Mouse (Mus musculus): ENCODE data around the gene Acot11. TPM values are rescaled to one million over a fixed set of nuclear protein-coding genes. Genes with fewer than 3 reads are reported as not detected.
"Not testable (repeated sequence)": the region's sequence is repeated elsewhere in the genome, so short reads cannot be mapped to it uniquely, and the experiment has no call there.

Acot11 gene
- polyA plus RNA-seq, 1 experiment = 22.2 TPM

DNA sequence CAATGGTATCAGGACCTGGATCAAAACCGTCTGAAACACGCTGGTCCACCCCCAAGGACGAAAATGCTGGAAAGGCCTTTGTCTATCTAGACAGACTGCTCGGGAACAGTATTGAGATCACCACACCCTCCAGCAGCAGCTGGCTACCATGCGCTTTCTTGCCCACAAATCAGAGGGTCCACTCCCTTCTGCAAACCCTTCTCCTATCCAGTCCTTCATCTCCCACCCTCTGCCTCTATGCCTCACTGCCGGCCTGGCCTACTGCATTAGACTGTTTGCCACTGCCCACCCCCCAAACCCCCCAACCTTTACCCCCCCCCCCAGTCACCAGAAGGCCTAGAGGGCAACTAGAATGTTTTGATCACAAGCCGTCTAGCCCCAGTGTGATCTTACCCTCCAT is 19.5 kb downstream of the Acot11 start:
- no peak for DNase-seq (ENCODE audit: low read depth, low spot score)
- 86% methylated on average over 7 of the region's 7 CpGs for WGBS

DNA sequence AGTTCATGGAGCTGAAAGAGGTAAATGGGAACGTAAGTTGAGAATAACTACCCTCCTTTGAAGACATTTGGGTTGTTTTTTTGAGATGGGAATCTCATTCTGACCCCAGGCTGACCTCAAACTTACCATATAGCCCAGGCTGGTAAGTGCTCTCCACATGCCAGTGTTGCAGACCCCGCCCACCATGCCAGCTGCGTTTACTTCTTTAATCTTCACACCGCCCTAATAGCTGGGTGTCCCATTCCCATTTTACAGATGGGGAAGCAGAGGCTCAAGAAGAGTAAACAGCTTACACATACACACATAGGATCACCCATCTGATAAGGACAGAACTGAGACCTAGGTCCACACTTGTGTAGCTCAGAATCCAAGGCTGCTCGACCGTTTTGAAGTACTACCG is 20.0 kb downstream of the Acot11 start:
- WGBS = 90% methylated on average over 7 of the region's 7 CpGs
- no peak for DNase-seq (ENCODE audit: low read depth, low spot score)

- WGBS = 83% methylated on average over 10 of the region's 10 CpGs
- DNase-seq (ENCODE audit: low read depth, low spot score) = no peak
Observed at GRCm38 (mm10) chr4:106783137-106783536, 21.7 kb downstream of the Acot11 start.

DNA sequence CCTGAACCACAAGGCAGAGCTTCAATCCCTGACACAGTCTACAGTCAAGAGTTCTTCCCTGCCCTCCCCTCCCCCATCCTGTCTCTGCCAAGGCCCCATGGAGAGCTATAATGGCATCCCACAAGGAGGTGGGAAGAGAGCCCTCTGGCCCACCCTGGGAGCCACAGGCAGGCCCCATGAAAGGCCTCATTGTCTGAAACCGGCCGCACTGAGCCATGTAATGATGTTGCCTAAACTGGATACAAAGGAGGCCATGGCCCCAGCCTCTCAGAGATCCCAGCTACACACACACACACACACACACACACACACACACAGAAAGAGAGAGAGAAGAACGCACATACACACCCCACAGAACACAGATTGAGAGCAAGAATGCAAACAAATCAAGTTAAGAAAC is 24.8 kb downstream of the Acot11 start:
- WGBS = 58% methylated on average over 3 of the region's 3 CpGs
- DNase-seq (ENCODE audit: low read depth, low spot score) = no peak

DNA sequence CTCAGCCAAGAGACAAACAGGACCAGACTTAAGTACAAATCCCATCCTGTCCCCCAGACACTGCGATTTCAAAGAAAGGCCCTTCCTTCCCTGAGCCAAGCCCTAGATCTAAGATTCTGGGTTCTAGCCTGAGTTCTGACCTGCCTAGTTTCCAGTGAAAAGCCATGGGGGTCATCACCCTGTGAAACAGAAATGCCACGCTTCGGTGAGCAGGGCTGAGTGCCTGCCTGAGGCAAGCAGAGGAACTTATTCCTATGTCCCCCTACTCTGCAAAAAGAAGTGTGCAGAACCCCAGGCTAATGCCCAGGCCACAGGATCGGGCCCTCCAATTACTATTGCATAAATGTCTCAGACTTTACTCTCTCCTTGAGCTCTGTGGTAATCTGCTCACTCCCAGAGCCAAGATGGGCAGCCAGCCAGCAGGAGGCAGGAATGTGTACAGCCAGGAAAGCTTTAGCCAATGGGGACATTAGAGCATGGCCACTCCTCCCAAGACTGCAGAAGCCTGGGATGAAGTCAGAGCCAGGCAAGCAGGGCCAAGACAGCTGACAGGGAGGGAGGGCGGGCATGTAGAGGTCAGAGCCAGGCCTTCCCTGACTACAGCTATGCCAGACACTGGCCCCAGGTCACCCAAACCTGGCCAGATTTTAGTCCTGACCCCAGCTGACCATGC is 26.5 kb downstream of the Acot11 start:
- WGBS = 37% methylated on average over 5 of the region's 5 CpGs
- DNase-seq (ENCODE audit: low read depth, low spot score) = peak; percentile 96

DNA sequence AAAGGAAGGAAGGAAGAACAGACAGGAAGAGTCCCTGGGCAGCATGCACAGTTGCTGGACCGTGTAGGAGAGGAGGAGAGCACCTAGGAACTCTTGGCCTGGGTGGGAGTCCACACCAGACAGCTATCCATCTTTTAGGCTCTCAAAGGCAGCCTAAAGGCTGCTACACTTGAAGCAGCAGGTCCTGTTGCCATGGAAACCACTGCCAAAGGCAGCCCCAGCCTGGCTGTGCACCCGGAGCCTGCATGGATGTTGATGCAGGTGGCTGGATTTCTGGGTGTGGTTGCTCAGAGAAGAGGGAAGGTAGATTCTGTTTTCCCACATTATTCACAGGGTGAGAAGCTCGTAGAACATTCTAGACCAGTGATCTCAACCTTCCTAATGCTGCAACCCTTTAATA is 27.8 kb downstream of the Acot11 start:
- DNase-seq (ENCODE audit: low read depth, low spot score) = no peak
- WGBS = 38% methylated on average over 3 of the region's 3 CpGs

DNA sequence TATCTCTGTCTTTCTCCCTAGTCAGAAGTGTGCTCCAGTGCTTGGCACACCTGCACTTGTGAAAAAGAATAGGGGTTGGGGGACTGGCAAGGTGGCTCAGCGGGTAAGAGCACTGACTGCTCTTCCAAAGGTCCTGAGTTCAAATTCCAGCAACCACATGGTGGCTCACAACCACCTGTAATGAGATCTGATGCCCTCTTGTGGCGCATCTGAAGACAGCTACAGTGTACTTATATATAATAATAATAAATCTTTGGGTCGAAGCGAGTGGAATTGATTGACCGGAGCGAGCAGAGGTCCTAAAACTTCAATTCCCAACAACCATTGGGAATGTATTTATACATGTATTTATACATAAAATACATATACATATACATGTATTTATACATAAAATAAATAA is 29.0 kb downstream of the Acot11 start:
- WGBS = 90% methylated on average over 6 of the region's 6 CpGs

GRCm38 (mm10) chr4:106772558-106772957 is 32.2 kb downstream of the Acot11 start:
- DNase-seq (ENCODE audit: low read depth, low spot score) = peak; percentile 81

More for the DNA sequence above, 29.0 kb downstream of the Acot11 start:
- DNase-seq (ENCODE audit: low read depth, low spot score) = not testable (repeated sequence)

DNA sequence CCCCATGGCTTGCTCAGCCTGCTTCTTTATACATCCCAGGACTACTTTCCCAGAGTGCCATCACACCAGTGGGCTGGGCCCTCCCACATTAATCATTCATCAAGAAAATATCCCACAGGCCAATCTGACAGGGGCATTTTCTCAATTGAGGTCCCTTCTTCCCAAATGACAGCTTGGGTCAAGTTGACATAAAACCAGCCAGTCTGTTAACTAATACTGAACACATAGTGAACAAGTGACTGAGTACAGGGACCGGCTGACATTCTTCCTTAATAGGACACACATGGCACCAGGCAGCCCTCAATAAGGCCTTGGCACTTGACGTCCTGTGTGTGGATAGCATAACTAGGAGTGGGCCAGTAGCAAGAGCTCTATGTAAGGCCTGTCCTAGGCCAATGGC is 35.5 kb downstream of the Acot11 start:
- no peak for DNase-seq (ENCODE audit: low read depth, low spot score)
- WGBS = 94% methylated on average over 2 of the region's 2 CpGs

More at GRCm38 (mm10) chr4:106772558-106772957, 32.2 kb downstream of the Acot11 start:
- WGBS = 41% methylated on average over 1 of the region's 1 CpGs

DNA sequence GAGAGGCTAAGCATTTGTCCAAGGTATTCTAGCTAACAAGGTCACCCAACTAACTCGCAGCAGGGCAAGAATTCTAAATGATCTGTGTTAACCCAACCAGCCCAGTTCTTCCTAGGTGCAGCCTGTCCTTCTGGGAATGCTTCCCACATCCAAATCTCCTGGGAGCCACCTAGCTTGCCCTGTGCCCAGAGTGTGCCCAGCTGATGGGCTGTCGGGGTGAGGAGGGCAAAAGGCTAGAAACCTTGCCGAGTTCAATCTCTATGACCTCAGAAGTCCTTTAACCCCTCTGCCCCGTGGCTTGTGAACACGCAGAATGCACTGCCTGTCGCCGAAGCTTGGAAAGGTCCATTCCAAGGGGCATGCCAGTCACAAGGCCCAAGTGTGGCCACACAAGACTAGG is 40.6 kb downstream of the Acot11 start:
- DNase-seq (ENCODE audit: low read depth, low spot score) = no peak
- WGBS = 89% methylated on average over 7 of the region's 7 CpGs

- WGBS = 84% methylated on average over 6 of the region's 6 CpGs
- no peak for DNase-seq (ENCODE audit: low read depth, low spot score)
Observed at GRCm38 (mm10) chr4:106751726-106752125, 53.1 kb downstream of the Acot11 start.

DNA sequence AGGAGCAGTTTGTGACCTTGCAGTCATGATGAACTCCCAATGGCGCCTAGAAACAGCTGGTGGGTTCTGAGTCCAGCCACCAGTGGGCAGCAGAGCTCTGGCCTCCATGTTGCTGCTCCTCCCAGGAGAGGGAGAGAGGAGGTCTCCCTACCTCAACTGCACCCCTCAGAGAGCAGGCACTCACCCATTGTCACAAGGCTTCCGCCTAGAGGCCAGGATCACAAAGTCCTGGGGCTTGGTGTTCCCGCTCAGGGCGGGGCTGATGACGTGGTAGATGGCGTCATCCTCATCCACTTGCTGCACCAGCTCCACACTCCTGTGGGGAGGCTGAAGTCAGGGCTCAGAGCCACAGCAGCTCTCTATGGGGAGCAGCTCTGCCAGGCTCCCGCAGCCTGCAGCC is 55.1 kb downstream of the Acot11 start:
- no peak for DNase-seq (ENCODE audit: low read depth, low spot score)
- WGBS = 25% methylated on average over 7 of the region's 7 CpGs

- DNase-seq (ENCODE audit: low read depth, low spot score) = no peak
- WGBS = 93% methylated on average over 1 of the region's 1 CpGs
Observed at GRCm38 (mm10) chr4:106747001-106747580, 57.7 kb downstream of the Acot11 start.

GRCm38 (mm10) chr4:106745862-106746261 is 58.9 kb downstream of the Acot11 start:
- DNase-seq (ENCODE audit: low read depth, low spot score) = no peak
- 84% methylated on average over 7 of the region's 7 CpGs for WGBS

GRCm38 (mm10) chr4:106737904-106738303 is 66.9 kb downstream of the Acot11 start:
- no peak for DNase-seq (ENCODE audit: low read depth, low spot score)
- 70% methylated on average over 3 of the region's 3 CpGs for WGBS

DNA sequence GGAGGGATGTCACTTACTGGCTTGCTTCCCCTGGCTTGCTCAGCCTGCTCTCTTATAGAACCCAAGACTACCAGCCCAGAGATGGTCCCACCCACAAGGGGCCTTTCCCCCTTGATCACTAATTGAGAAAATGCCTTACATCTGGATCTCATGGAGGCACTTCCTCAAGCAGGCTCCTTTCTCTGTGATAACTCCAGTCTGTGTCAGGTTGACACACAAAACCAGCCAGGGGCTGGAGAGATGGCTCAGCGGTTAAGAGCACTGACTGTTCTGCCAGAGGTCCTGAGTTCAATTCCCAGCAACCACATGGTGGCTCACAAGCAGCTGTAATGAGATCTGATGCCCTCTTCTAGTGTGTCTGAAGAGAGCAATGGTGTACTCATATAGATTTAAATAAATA is 67.9 kb downstream of the Acot11 start:
- 93% methylated on average over 1 of the region's 1 CpGs for WGBS

DNA sequence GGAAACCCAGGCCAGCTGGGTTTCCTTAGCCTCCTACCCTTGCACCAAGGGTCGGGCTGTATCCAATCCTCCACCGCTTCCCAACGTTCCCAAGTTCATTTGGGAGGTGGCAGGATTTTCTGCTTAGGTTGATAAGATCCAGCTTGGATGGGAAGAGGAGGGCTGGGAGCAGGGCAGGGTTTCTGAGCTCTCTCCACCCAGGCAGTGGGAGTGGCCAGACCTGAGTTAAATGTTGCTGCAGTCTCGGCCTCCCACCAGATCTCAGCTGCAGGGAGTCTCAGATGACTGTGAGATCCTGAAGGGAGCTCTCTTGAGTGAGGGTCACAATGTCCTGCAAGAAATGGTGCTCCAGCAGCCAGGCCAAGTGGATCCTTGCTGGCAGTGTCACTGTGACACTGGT is 71.2 kb downstream of the Acot11 start, which contains the start of gene Fam151a:
Gene Fam151a (plus strand): TSS at position 254 of the 400 bp plus-strand sequence.
- 59% methylated on average over 4 of the region's 4 CpGs for WGBS
- no peak for DNase-seq (ENCODE audit: low read depth, low spot score)

More for the DNA sequence above, 67.9 kb downstream of the Acot11 start:
- not testable (repeated sequence) for DNase-seq (ENCODE audit: low read depth, low spot score)

GRCm38 (mm10) chr4:106730814-106731213 is 74.0 kb downstream of the Acot11 start, which contains the start of gene Mroh7:
Gene Mroh7 (minus strand): TSS chr4:106730925.
- 38% methylated on average over 7 of the region's 7 CpGs for WGBS
- no peak for DNase-seq (ENCODE audit: low read depth, low spot score)

DNA sequence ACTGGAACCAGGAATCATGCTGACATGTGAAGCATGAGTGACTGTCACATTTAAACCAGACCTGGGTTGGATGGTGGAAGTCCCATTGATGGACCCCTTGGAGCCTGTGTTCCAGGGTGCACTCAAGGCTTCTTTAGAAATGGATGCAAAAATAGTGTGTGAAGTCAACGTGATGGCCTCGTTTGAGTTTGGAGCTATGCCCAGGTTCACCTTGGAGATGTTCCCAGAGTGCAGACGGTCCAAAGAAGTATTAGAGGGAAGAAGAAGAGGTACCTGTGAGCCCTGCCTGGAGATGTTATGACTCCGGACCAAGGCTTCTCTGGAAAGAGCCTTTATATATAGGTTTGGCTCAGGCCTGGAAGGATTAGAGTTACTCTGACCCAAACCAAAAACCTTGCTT is 84.2 kb downstream of the Acot11 start:
- no peak for DNase-seq (ENCODE audit: low read depth, low spot score)
- WGBS = 37% methylated on average over 4 of the region's 4 CpGs

- DNase-seq (ENCODE audit: low read depth, low spot score) = no peak
- WGBS = 83% methylated on average over 6 of the region's 6 CpGs
Observed at GRCm38 (mm10) chr4:106713622-106714021, 91.2 kb downstream of the Acot11 start.

GRCm38 (mm10) chr4:106708408-106708807 is 96.4 kb downstream of the Acot11 start:
- peak; percentile 38 for DNase-seq (ENCODE audit: low read depth, low spot score)
- 4% methylated on average over 8 of the region's 8 CpGs for WGBS

Measured in large intestine, adult 2 months (tissue).